In genomic region chr19:24134991-24135390, GRCm38 (mm10) we compare ENCODE assay signal across 8 mouse cellular contexts.
A peak's percentile ranks its signal among the peaks of the same experiment; 100 is the strongest.
DNase-seq lines count a peak whose midpoint lies in the region; ATAC-seq and TF ChIP-seq lines count a peak whose summit lies in the region.

No protein-coding gene starts in this region.

- no peak for TF ChIP-seq CTCF in brain, embryonic 14.5 days (IDR thresholded peaks at IDR 0.05; ENCODE audit: borderline replicate concordance, extremely low read depth, insufficient read depth, insufficient read length)

- 0 out of 2 replicates have a peak overlapping the region, but pooled peaks have one; percentile 9 for H3K9ac ChIP-seq in hindbrain, embryonic 12.5 days

- no peak for DNase-seq in frontal cortex, postnatal 25 days (ENCODE audit: low spot score in 2 of 2)
- DNase-seq in brain, embryonic 14.5 days (ENCODE audit: low read depth): peak; percentile 73
- DNase-seq in right cerebral cortex, adult 2 months (ENCODE audit: low spot score in 2 of 2): no peak
- no peak for DNase-seq in urinary bladder, adult 18-20 months (ENCODE audit: low spot score in 2 of 2)
- DNase-seq in spleen, postnatal 14 days (ENCODE audit: low spot score in 2 of 2): no peak

- no peak for TF ChIP-seq POLR2A in brain, embryonic 14.5 days (IDR thresholded peaks at IDR 0.05; ENCODE audit: borderline replicate concordance, extremely low read depth, insufficient read depth, insufficient read length, poor library complexity, severe bottlenecking)

- peak overlapping the region; percentile 24 for H3K4me3 ChIP-seq in hindbrain, embryonic 12.5 days

- H3K27ac ChIP-seq in hindbrain, embryonic 12.5 days: no peak overlapping the region

- 39% methylated on average over 10 of the region's 10 CpGs for WGBS in hindbrain, embryonic 12.5 days

- ATAC-seq in frontal cortex, adult (ENCODE audit: low TSS enrichment): peak; percentile 68
- peak; percentile 59 for ATAC-seq in hindbrain, embryonic 12.5 days (ENCODE audit: low FRiP score)
- ATAC-seq in megakaryocyte-erythroid progenitor cell, adult 5-6 weeks (replicated peaks; ENCODE audit: low FRiP score, low TSS enrichment, poor library complexity, severe bottlenecking): 0 out of 2 replicates have a peak, but pooled peaks have one; percentile 18

- H3K9me3 ChIP-seq in hindbrain, embryonic 12.5 days (replicated peaks): no peaks in the 10 kb centered on the region

- H3K36me3 ChIP-seq in hindbrain, embryonic 12.5 days: peaks cover 20% of the 10 kb centered on the region

- no peaks in the 10 kb centered on the region for H3K27me3 ChIP-seq in hindbrain, embryonic 12.5 days

- peak overlapping the region; percentile 45 for H3K4me2 ChIP-seq in hindbrain, embryonic 12.5 days (replicated peaks)

- peaks cover 5% of the 10 kb centered on the region; the same call in 1 of the 2 replicates for H3K4me1 ChIP-seq in hindbrain, embryonic 12.5 days

Comparison
In these comparisons a context has a peak if more than half of its experiments do, and no peak if none do; other contexts are left out.
1. ATAC-seq: peak in every context shown above with its lines; median percentile 68 in frontal cortex, adult; 59 in hindbrain, embryonic 12.5 days; 18 in megakaryocyte-erythroid progenitor cell, adult 5-6 weeks.